Mouse (Mus musculus) CD4-positive, CD25-positive, alpha-beta regulatory T cell, adult 4 months (primary cell): ENCODE data around the gene Sall4. TPM values are rescaled to one million over a fixed set of nuclear protein-coding genes. Genes with fewer than 3 reads are reported as not detected.

ENCODE experiments used
- polyA plus RNA-seq, 2 experiments: library from polyadenylated mRNA; unstranded; fragments of 100-300 nt; shearing (Covaris generic); gene quantifications; one replicate each; pipeline ENCODE4 v1.2.1; 2017

Gene Sall4
- polyA plus RNA-seq, 2 experiments from 2014 or later, result 0.23 TPM; not detected in 1

Other genes starting within 250 kb of the Sall4 start
- 10 to 100 TPM; 20.9 to 22.6 TPM for gene Nfatc2, start 166.3 kb downstream of the Sall4 start, polyA plus RNA-seq
- gene Atp9a, start 25.5 kb downstream of the Sall4 start, polyA plus RNA-seq, result 10 to 100 TPM in 1 of 2 experiments, 1 to 10 TPM in 1; 7.9 to 16.2 TPM
- 10 to 100 TPM; 26.5 to 40.1 TPM for gene Zfp64, start 187.6 kb upstream of the Sall4 start, polyA plus RNA-seq